In genomic region chr7:64984468-64985120, GRCm38 (mm10) we compare ENCODE assay signal across 12 mouse cellular contexts.
A peak's percentile ranks its signal among the peaks of the same experiment; 100 is the strongest.
DNase-seq lines count a peak whose midpoint lies in the region; ATAC-seq lines count a peak whose summit lies in the region.
"Had no signal": no experiment of that assay in that cellular context is flagged by ENCODE, and none has a peak within 500 bp of the region (broad histone marks: within the 10 kb centered on the region; RNA-seq: fewer than 3 reads in every experiment).

No protein-coding gene starts in this region.

- H3K4me1 ChIP-seq in neural tube, embryonic 15.5 days = no peaks in the 10 kb centered on the region

- no peak overlapping the region for H3K27ac ChIP-seq in neural tube, embryonic 15.5 days (replicated peaks)
- H3K27ac ChIP-seq: embryonic facial prominence, embryonic 13.5 days had no signal

- H3K4me3 ChIP-seq in neural tube, embryonic 15.5 days (replicated peaks) = no peak overlapping the region
- H3K4me3 ChIP-seq: embryonic facial prominence, embryonic 13.5 days had no signal

- no peaks in the 10 kb centered on the region for H3K9me3 ChIP-seq in neural tube, embryonic 15.5 days (replicated peaks)
- H3K9me3 ChIP-seq: embryonic facial prominence, embryonic 13.5 days had no signal

- H3K4me2 ChIP-seq in neural tube, embryonic 15.5 days = no peak overlapping the region
- H3K4me2 ChIP-seq: embryonic facial prominence, embryonic 13.5 days had no signal

- 0 out of 2 replicates have a peak, but pooled peaks have one; percentile 18 for ATAC-seq in neural tube, embryonic 15.5 days (ENCODE audit: low FRiP score)

- no peak for DNase-seq in neural tube, embryonic 10.5 days (ENCODE audit: extremely low spot score, low spot score)
- peak; percentile 20 to 58 for DNase-seq in frontal cortex, adult 2 months (ENCODE audit: extremely low spot score in 1 of 2, low spot score in 1 of 2)
- DNase-seq in left cerebral cortex, adult 18-20 months (ENCODE audit: low spot score in 2 of 2) = peak; percentile 33 to 42
- DNase-seq in lung, postnatal 4 days = no peak
- no peak for DNase-seq in adrenal gland, postnatal 14 days
- DNase-seq in heart, adult 18-20 months = no peak
- no peak for DNase-seq in natural killer cell, adult 2 months (ENCODE audit: low spot score in 2 of 2)
- DNase-seq: adrenal gland, postnatal 36 days; kidney, adult 9 months; lung, adult 18-20 months had no signal

- 84% methylated on average over 22 of the region's 22 CpGs for WGBS in neural tube, embryonic 15.5 days

- H3K27me3 ChIP-seq in neural tube, embryonic 15.5 days (replicated peaks) = no peaks in the 10 kb centered on the region

- H3K36me3 ChIP-seq in neural tube, embryonic 15.5 days = no peaks in the 10 kb centered on the region
- H3K36me3 ChIP-seq: embryonic facial prominence, embryonic 13.5 days had no signal

- no peak overlapping the region for H3K9ac ChIP-seq in neural tube, embryonic 15.5 days (replicated peaks)
- H3K9ac ChIP-seq: embryonic facial prominence, embryonic 13.5 days had no signal

Comparison
In these comparisons a context has a peak if more than half of its experiments do, and no peak if none do; other contexts are left out.
1. DNase-seq: peak in frontal cortex, adult 2 months (2 of 2) and left cerebral cortex, adult 18-20 months (2 of 2); none in neural tube, embryonic 10.5 days (single experiment), lung, postnatal 4 days (0 of 2), adrenal gland, postnatal 14 days (single experiment), heart, adult 18-20 months (0 of 2) and natural killer cell, adult 2 months (0 of 2).